Mouse (Mus musculus): ENCODE results near the gene Zfp219.

- TF ChIP-seq CTCF (IDR thresholded peaks at IDR 0.05; ENCODE audit: control insufficient read depth, insufficient read depth, insufficient read length) (no peak), MYOD1 (IDR thresholded peaks at IDR 0.05; ENCODE audit: control insufficient read depth, insufficient read length, low read depth) (no peak), MAX (IDR thresholded peaks at IDR 0.05) (no peak)
These were observed 53.1 kb downstream of the Zfp219 start for GRCm38 (mm10) chr14:51967400-51967799.
